Mouse (Mus musculus): Measurements from ENCODE around the gene Cop1. TPM values are rescaled to one million over a fixed set of nuclear protein-coding genes. Genes with fewer than 3 reads are reported as not detected.

The Cop1 gene
- polyA plus RNA-seq, 1 experiment: 21.6 TPM

DNA sequence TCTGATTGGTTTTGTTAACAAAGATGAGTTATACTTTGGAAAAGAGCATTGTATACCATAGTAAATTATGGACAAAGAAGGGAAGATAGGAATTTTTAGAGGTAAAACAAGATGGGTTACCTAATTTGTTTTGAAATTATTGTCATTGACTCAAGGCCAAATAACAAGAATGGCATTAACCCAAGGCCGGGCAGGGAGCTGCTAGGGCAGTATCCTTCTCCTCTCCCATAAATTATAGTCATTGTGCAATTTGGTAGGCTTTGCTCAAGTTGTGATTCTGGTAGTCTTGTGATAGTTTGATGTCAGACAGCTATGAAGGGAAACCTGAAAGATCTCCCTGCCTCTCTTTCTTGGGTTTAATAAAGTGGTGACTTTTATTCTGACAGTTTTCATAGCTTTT lies 49.7 kb downstream of the Cop1 start:
- Histone ChIP-seq H3K36me3 (replicated peaks; ENCODE audit: low read length) (peaks cover 62% of the 10 kb centered on the region), H3K4me3 (replicated peaks) (no peak overlapping the region), H3K27me3 (replicated peaks) (no peaks in the 10 kb centered on the region), H3K9me3 (no peaks in the 10 kb centered on the region), H3K4me1 (no peaks in the 10 kb centered on the region)
- TF ChIP-seq FLI1 (IDR thresholded peaks at IDR 0.05; ENCODE audit: low read length) (no peak), GATA1 (IDR thresholded peaks at IDR 0.05; ENCODE audit: borderline replicate concordance, low read length) (no peak)

DNA sequence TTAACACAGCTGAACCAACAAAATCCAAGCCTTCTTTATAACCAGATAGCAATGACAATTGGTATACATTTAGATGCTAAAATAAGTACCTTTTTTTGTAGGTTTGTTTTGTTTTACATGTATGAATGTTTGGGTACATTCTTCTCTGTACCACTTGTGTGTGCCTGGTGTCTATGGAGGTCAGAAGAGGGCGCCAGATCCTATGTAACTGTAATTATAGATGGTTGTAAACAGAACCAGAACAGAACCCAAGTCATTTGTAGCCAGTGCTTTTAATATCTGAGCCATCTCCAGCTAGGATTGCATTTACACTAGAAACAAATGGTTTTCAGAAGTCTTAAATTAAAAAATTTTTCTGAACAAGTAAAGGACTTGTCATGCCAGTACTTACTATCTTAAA lies 54.7 kb downstream of the Cop1 start:
- H3K9me3 ChIP-seq: no peaks in the 10 kb centered on the region
- no peaks in the 10 kb centered on the region for H3K27me3 ChIP-seq (replicated peaks)
- no peak for TF ChIP-seq FLI1 (IDR thresholded peaks at IDR 0.05; ENCODE audit: low read length)
- no peak for TF ChIP-seq GATA1 (IDR thresholded peaks at IDR 0.05; ENCODE audit: borderline replicate concordance, low read length)
- H3K36me3 ChIP-seq (replicated peaks; ENCODE audit: low read length): peaks cover 53% of the 10 kb centered on the region
- H3K4me1 ChIP-seq: no peaks in the 10 kb centered on the region
- no peak overlapping the region for H3K4me3 ChIP-seq (replicated peaks)

DNA sequence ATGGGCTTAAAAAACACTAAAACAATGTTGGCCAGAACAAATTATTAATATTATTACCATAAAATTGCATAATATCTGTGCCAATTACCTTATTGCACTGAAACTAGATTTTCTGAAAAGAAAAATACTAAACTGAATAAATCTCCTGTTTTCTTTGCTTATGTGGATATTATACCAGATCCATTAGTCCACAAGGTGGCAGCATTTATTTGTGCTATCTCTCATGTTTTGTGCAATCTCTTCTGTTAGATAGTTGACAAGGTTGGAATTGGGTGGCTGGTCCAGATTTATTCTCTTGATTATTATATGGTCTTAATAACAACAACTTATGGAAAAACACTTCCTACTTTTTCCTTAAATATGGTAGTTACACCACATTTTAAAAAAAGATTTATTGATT lies 58.1 kb downstream of the Cop1 start:
- H3K27me3 ChIP-seq (replicated peaks): no peaks in the 10 kb centered on the region
- H3K4me3 ChIP-seq (replicated peaks): no peak overlapping the region
- TF ChIP-seq FLI1 (IDR thresholded peaks at IDR 0.05; ENCODE audit: low read length) (no peak), GATA1 (IDR thresholded peaks at IDR 0.05; ENCODE audit: borderline replicate concordance, low read length) (no peak)
- H3K4me1 ChIP-seq: no peaks in the 10 kb centered on the region
- peaks cover 56% of the 10 kb centered on the region for H3K36me3 ChIP-seq (replicated peaks; ENCODE audit: low read length)
- no peaks in the 10 kb centered on the region for H3K9me3 ChIP-seq

DNA sequence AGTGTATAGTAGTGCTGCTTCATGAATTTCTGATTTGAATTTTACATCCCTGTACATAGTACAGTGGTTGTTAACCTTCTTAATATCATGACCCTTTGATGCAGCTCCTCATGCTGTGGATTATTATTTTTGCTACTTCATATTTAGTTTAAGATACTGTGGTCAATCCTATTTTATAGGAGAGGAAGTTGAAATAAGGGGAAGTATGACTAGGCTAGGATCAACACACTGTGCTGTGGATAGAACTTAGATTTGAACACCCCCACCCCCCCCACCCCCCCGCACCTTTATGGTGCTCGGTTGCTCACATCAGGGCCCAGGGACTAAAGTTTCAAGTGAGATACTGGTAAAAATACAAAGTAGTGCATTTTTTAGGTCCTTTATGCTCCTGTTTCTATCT lies 58.7 kb downstream of the Cop1 start:
- Histone ChIP-seq H3K4me1 (no peaks in the 10 kb centered on the region), H3K9me3 (no peaks in the 10 kb centered on the region), H3K27me3 (replicated peaks) (no peaks in the 10 kb centered on the region), H3K36me3 (replicated peaks; ENCODE audit: low read length) (peaks cover 56% of the 10 kb centered on the region), H3K4me3 (replicated peaks) (no peak overlapping the region)
- TF ChIP-seq GATA1 (IDR thresholded peaks at IDR 0.05; ENCODE audit: borderline replicate concordance, low read length): no peak
- TF ChIP-seq FLI1 (IDR thresholded peaks at IDR 0.05; ENCODE audit: low read length): no peak

- H3K4me1 ChIP-seq: peaks cover 9% of the 10 kb centered on the region; the same call in 1 of the 2 replicates
- H3K36me3 ChIP-seq (replicated peaks; ENCODE audit: low read length): peaks cover 37% of the 10 kb centered on the region
- no peak overlapping the region for H3K4me3 ChIP-seq (replicated peaks)
- H3K27me3 ChIP-seq (replicated peaks): no peaks in the 10 kb centered on the region
- TF ChIP-seq FLI1 (IDR thresholded peaks at IDR 0.05; ENCODE audit: low read length): no peak
- no peak for TF ChIP-seq GATA1 (IDR thresholded peaks at IDR 0.05; ENCODE audit: borderline replicate concordance, low read length)
- H3K9me3 ChIP-seq: no peaks in the 10 kb centered on the region
These were observed 69.4 kb downstream of the Cop1 start for GRCm38 (mm10) chr1:159301418-159302082.

DNA sequence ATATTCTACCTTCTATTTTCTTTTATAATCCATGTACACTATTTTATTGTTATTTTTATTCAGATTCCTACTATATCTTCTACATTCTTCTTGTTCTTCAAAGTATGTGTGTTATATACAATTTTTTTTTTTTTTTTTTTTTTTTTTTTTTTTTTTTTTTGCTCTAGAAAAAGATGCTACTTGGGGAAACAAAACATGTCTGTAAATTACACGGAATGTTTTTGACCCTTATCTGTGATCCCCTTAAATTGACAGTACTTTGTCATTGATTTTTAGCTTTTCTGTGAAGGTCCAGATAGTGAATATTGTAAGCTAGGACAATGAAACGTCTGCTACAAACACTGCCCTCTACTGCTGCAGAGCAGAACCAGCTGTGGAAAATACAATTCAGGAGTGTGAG lies 81.5 kb downstream of the Cop1 start:
- no peaks in the 10 kb centered on the region for H3K27me3 ChIP-seq (replicated peaks)
- H3K9me3 ChIP-seq: no peaks in the 10 kb centered on the region
- H3K4me3 ChIP-seq (replicated peaks): no peak overlapping the region
- no peaks in the 10 kb centered on the region for H3K4me1 ChIP-seq
- no peak for TF ChIP-seq GATA1 (IDR thresholded peaks at IDR 0.05; ENCODE audit: borderline replicate concordance, low read length)
- TF ChIP-seq FLI1 (IDR thresholded peaks at IDR 0.05; ENCODE audit: low read length): no peak
- peaks cover 58% of the 10 kb centered on the region for H3K36me3 ChIP-seq (replicated peaks; ENCODE audit: low read length)

DNA sequence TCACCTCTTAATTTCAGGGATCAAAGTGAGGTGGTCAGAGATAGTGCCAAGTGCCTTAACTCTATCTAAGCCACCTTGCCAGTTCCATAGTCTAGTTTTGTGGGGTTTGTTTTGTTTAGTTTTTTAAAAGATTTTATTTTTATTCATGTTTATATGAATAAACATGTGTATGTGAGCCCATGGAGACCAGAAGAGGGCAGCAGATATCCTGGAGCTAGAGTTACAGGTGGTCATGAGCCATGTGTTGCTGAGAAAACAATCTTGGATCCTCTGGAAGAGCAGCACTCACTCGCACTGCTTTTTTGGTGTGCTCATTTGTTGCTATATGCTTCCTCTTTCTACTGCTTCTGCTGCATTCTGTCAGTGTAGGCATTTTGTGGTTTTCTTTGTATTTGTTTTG lies 90.5 kb downstream of the Cop1 start:
- no peaks in the 10 kb centered on the region; the same call in 1 of the 2 replicates for H3K4me1 ChIP-seq
- peaks cover 70% of the 10 kb centered on the region for H3K36me3 ChIP-seq (replicated peaks; ENCODE audit: low read length)
- no peaks in the 10 kb centered on the region for H3K9me3 ChIP-seq
- H3K27me3 ChIP-seq (replicated peaks): no peaks in the 10 kb centered on the region
- TF ChIP-seq GATA1 (IDR thresholded peaks at IDR 0.05; ENCODE audit: borderline replicate concordance, low read length): no peak
- no peak for TF ChIP-seq FLI1 (IDR thresholded peaks at IDR 0.05; ENCODE audit: low read length)
- no peak overlapping the region for H3K4me3 ChIP-seq (replicated peaks)

DNA sequence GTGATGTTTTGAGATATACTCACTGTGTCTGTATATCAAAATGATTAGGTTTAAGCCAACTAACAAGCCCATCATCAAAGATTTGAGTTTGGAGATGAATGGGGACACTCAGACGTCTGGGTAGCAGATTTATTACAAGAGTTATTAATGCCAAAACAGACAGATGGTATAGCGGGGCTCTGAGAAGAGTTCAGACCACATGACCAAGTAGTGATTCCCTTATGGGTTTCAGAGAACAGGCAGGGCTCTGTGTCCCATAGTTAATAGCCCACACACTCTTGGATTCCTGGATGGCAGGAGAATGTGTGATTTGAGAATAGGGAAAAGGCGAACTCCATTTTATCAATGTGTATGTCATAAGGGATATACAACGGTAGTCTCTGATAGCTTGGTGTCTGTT lies 98.9 kb downstream of the Cop1 start:
- no peak overlapping the region for H3K4me3 ChIP-seq (replicated peaks)
- H3K36me3 ChIP-seq (replicated peaks; ENCODE audit: low read length): peaks cover 92% of the 10 kb centered on the region
- no peaks in the 10 kb centered on the region; the same call in 1 of the 2 replicates for H3K4me1 ChIP-seq
- H3K27me3 ChIP-seq (replicated peaks): no peaks in the 10 kb centered on the region
- H3K9me3 ChIP-seq: no peaks in the 10 kb centered on the region
- no peak for TF ChIP-seq FLI1 (IDR thresholded peaks at IDR 0.05; ENCODE audit: low read length)
- no peak for TF ChIP-seq GATA1 (IDR thresholded peaks at IDR 0.05; ENCODE audit: borderline replicate concordance, low read length)

DNA sequence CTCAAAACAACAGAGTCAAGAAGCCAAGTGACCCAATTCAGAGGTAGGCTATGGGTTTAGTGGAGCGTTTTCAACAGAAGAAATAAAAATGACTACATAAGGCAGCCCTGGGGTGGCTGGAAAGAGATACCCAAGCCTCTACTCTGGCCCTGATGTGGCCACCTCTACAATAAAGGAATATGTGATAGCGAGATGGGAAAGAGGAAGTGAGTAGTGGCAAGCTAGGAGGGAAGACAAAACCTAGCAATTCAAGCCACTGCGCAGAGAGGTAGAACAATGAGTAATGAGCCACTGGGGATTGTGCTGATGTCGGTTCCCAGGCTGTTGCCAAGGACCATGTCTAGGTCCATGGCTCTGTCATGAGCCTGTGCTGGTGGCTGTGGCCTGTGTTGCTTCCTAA lies 102.0 kb downstream of the Cop1 start:
- no peak for TF ChIP-seq GATA1 (IDR thresholded peaks at IDR 0.05; ENCODE audit: borderline replicate concordance, low read length)
- TF ChIP-seq FLI1 (IDR thresholded peaks at IDR 0.05; ENCODE audit: low read length): no peak
- Histone ChIP-seq H3K36me3 (replicated peaks; ENCODE audit: low read length) (peaks cover 92% of the 10 kb centered on the region), H3K4me3 (replicated peaks) (no peak overlapping the region), H3K9me3 (no peaks in the 10 kb centered on the region), H3K4me1 (no peaks in the 10 kb centered on the region; the same call in 1 of the 2 replicates), H3K27me3 (replicated peaks) (no peaks in the 10 kb centered on the region)

GRCm38 (mm10) chr1:159342355-159342754 lies 110.2 kb downstream of the Cop1 start:
- Histone ChIP-seq H3K9me3 (no peaks in the 10 kb centered on the region), H3K4me3 (replicated peaks) (no peak overlapping the region), H3K4me1 (no peaks in the 10 kb centered on the region), H3K36me3 (replicated peaks; ENCODE audit: low read length) (peaks cover 71% of the 10 kb centered on the region), H3K27me3 (replicated peaks) (no peaks in the 10 kb centered on the region)
- TF ChIP-seq GATA1 (IDR thresholded peaks at IDR 0.05; ENCODE audit: borderline replicate concordance, low read length) (no peak), FLI1 (IDR thresholded peaks at IDR 0.05; ENCODE audit: low read length) (no peak)
